Mouse (Mus musculus) limb, embryonic 13.5 days (tissue): Measurements from ENCODE around the gene Kif23. TPM values are rescaled to one million over a fixed set of nuclear protein-coding genes. Genes with fewer than 3 reads are reported as not detected.

Experiments
- ATAC-seq: fragments of 200-750 bp; cut with Nextera tagmentation; 2 replicates; pipeline ENCODE4 v1.8.0; 2017; ENCODE audit warnings: low read depth, moderate number of reproducible peaks, moderate TSS enrichment; ENCODE audit not compliant: low FRiP score
- H3K27ac ChIP-seq: fragments of 300-500 bp; sonication (generic); 2 replicates; pipeline ENCODE4 v1.5.1; 2015; ENCODE audit warnings: inconsistent platforms, mild to moderate bottlenecking, moderate library complexity
- H3K27me3 ChIP-seq: fragments of 300-500 bp; sonication (generic); 2 replicates; pipeline ENCODE4 v1.6.1; 2015; ENCODE audit warnings: mild to moderate bottlenecking, inconsistent platforms
- H3K36me3 ChIP-seq: fragments of 300-500 bp; sonication (generic); 2 replicates; pipeline ENCODE4 v1.6.1; 2015; ENCODE audit warnings: inconsistent platforms, mild to moderate bottlenecking, moderate library complexity
- H3K4me1 ChIP-seq: fragments of 300-500 bp; sonication (generic); 2 replicates; pipeline ENCODE4 v1.6.1; 2015; ENCODE audit warnings: inconsistent platforms
- H3K4me2 ChIP-seq: fragments of 300-500 bp; sonication (generic); replicated peaks from 2 replicates; pipeline ENCODE4 v1.6.1; 2015; ENCODE audit warnings: inconsistent platforms, mild to moderate bottlenecking, moderate library complexity
- H3K4me3 ChIP-seq: fragments of 300-500 bp; sonication (generic); 2 replicates; pipeline ENCODE4 v1.5.1; 2015; ENCODE audit warnings: moderate library complexity, mild to moderate bottlenecking, inconsistent platforms
- H3K9ac ChIP-seq: fragments of 300-500 bp; sonication (generic); 2 replicates; pipeline ENCODE4 v1.6.1; 2015; ENCODE audit warnings: mild to moderate bottlenecking, inconsistent platforms
- H3K9me3 ChIP-seq: fragments of 300-500 bp; sonication (generic); 2 replicates; pipeline ENCODE4 v1.6.1; 2016; ENCODE audit warnings: inconsistent platforms
- WGBS: fragments of 180-500 bp; shearing (Covaris S2); methylation state at CpG from one replicate; pipeline ENCODE4 v1.1.7; 2015; 5-methylcytosine and 5-hydroxymethylcytosine counted together
- polyA plus RNA-seq: library from polyadenylated mRNA; unstranded; fragments of >200 nt; fragmentation: Nextera tagmentation; extraction: Ambion mirVana; gene quantifications from 2 replicates; pipeline ENCODE4 v1.2.1, GENCODE M21; 2015

Gene Kif23
- polyA plus RNA-seq, 1 experiment from 2014 or later, result 112 TPM

DNA sequence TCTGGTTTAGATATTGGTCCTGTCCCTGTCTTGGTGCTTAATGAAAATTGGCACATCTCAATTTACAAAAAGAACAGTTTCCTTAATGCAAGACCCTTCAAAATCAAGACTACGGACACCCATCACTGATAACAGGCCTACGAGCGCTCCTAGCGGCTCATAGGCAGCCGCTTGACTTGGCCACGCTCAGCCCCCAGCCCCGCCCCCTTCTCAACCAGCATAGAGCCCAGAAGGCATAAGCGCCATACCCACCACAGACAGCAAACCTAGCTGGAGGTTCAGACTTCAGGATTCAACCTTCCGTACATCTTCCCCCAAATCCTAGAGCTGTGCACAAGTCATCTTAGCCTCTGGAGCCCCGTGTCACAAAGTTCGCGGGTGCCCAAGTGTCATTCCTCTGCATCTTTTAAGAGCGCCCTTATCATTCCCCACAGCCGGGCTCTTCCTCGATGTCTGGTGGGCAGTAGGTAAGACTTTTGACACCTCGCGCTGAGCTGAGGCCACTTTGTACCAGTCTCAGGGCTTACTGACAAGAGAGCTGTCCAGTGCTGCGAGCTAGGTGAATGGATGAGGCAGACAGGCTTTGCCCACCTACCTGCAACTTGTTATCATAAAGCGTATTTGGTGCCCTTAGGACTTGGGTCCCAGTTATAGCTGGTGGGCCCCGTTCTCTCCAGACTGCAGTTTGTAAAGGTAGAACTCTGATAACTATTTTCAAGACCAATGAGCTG lies 35.9 kb downstream of the Kif23 start:
- 42% methylated on average over 20 of the region's 20 CpGs for WGBS
- Histone ChIP-seq H3K4me2 (no peak overlapping the region), H3K9ac (no peak overlapping the region), H3K4me3 (no peak overlapping the region), H3K27me3 (no peaks in the 10 kb centered on the region), H3K9me3 (no peaks in the 10 kb centered on the region), H3K27ac (no peak overlapping the region), H3K36me3 (peaks cover 27% of the 10 kb centered on the region), H3K4me1 (peaks cover 21% of the 10 kb centered on the region)
- ATAC-seq, result no peak

DNA sequence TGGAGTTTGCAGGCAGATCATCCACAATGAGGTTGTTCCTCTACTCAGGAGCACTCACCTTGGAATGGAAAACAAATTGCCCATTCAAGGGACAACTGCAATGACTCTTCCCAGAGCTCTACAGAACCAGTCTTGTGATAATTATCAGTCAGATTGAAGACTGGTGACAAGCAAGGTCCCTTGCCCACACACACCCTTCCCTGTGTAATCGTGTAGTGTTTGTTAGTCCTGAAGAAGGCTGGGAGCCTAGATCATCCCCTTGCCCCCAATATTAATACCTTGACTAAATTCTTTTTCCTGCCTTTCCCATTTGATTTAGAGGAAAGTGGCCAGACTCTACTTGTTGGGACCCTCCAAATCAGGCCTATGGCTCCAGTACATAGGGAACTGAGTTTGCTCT lies 36.9 kb downstream of the Kif23 start:
- Histone ChIP-seq H3K4me1 (peaks cover 26% of the 10 kb centered on the region), H3K4me3 (no peak overlapping the region), H3K9me3 (no peaks in the 10 kb centered on the region), H3K27me3 (no peaks in the 10 kb centered on the region), H3K36me3 (peaks cover 27% of the 10 kb centered on the region), H3K9ac (no peak overlapping the region), H3K27ac (no peak overlapping the region), H3K4me2 (no peak overlapping the region)
- no peak for ATAC-seq
- 77% methylated on average over 1 of the region's 1 CpGs for WGBS

DNA sequence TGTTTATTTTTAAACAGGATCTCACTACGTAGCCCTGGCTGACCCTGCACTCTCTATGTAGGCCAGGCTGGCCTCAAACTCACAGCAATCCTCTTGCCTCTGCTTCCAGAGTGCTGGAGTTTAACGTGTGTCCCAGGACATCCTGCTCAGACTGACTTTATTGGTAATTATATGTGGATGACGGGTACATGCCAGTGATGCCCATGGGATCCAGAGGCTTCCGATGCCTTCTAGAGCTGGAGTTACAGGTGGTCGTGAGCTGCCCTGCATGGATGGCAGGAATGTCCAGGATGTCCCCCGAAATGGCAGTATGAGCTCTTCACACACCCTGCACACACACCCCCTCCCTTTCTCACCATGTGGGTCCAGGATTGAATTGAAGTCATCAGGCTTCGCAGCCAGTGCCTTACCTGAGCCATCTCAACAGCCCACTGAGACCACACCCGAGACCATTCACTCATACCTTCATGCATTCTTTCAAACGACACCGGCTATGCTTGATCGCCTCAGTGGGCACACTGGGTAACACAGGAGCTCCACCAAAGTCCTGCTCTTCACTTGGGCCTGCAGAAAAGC lies 37.7 kb downstream of the Kif23 start:
- WGBS, result 89% methylated on average over 11 of the region's 11 CpGs
- Histone ChIP-seq H3K9me3 (no peaks in the 10 kb centered on the region), H3K4me2 (no peak overlapping the region), H3K4me1 (peaks cover 33% of the 10 kb centered on the region), H3K27me3 (no peaks in the 10 kb centered on the region), H3K4me3 (no peak overlapping the region), H3K36me3 (peaks cover 27% of the 10 kb centered on the region), H3K27ac (no peak overlapping the region), H3K9ac (no peak overlapping the region)
- no peak for ATAC-seq

DNA sequence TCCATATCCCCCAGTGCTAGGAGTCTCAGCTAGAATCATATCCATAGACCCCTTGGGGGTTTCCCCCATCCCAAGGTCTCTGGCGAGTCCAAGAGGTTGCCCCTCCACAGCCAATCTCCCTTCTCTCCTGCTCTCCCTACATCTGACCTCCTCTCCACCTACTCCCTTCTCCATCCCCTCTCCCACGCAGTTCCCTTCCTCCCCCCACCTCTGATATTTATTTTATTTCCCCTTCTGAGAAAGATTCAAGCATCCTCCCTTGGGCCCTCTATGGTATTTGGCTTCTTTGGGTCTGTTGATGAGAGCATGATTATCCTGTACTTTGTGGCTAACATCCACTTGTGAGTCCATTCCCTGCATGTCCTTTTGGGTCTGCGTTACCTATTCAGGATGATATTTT lies 38.2 kb downstream of the Kif23 start:
- Histone ChIP-seq H3K4me3 (no peak overlapping the region), H3K9ac (no peak overlapping the region), H3K27ac (no peak overlapping the region), H3K4me1 (peaks cover 34% of the 10 kb centered on the region), H3K9me3 (no peaks in the 10 kb centered on the region), H3K36me3 (peaks cover 27% of the 10 kb centered on the region), H3K27me3 (no peaks in the 10 kb centered on the region), H3K4me2 (no peak overlapping the region)
- WGBS, result 83% methylated on average over 3 of the region's 3 CpGs
- ATAC-seq, result no peak

DNA sequence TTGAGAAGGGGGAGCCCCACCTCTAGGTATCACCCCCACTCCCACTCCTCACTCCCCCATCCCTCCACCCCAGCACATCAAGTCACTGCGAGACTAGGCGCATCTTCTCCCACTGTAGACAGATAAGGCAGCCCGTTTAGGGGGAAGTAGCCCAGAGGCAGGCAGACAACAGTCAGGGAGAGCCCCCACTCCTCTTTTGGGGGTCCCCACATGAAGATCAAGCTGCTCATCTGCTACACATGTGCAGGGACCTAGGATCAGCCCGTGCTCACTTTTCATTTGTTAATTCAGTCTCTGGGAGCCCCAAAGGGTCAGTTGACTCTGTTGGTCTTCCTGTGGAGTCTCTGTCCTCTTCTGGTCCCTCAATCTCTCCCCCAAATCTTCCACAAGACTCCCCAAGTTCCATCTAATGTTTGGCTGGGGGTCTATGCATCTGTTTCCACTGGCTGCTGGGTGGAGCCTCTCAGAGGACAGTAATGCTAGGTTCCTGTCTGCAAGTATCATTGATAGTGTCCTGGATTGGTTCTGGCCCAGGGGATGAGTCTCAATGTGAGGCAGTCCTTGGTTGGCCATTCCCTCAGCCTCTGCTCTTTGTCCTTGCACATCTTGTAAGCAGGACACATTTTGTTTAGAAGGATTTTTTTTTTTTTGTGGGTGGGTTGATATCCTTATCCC lies 38.8 kb downstream of the Kif23 start:
- WGBS, result 93% methylated on average over 4 of the region's 4 CpGs
- Histone ChIP-seq H3K9me3 (no peaks in the 10 kb centered on the region), H3K4me1 (peaks cover 28% of the 10 kb centered on the region), H3K9ac (no peak overlapping the region; the same call in 1 of the 2 replicates), H3K36me3 (peaks cover 21% of the 10 kb centered on the region), H3K27ac (no peak overlapping the region), H3K4me3 (no peak overlapping the region), H3K27me3 (no peaks in the 10 kb centered on the region), H3K4me2 (no peak overlapping the region)
- ATAC-seq, result no peak

DNA sequence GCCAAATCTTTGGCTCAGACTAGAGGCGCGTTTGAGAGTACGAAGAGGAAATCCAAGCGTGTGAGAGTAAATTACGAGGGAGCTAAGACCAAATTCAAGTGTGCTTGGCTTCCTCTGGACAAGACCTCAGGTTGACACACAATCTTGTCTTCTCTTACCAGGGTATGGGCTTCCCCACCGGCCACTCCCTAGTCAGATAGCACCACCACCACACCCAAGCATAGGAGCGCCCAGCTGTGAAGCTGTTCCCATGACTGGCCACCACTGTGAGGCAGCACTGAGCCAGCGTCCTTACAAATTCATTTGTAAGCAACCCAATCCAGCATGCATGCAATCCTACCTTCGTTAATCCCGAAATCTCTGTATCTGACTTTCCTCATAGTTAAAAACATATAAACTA lies 39.7 kb downstream of the Kif23 start:
- H3K9ac ChIP-seq, result no peak overlapping the region
- 66% methylated on average over 10 of the region's 10 CpGs for WGBS
- H3K9me3 ChIP-seq, result no peaks in the 10 kb centered on the region
- ATAC-seq, result no peak
- peaks cover 21% of the 10 kb centered on the region; the same call in 1 of the 2 replicates for H3K4me1 ChIP-seq
- H3K27ac ChIP-seq, result no peak overlapping the region
- H3K36me3 ChIP-seq, result peaks cover 13% of the 10 kb centered on the region
- H3K27me3 ChIP-seq, result 0 out of 2 replicates have a peak, but pooled peaks cover 4% of the 10 kb centered on the region
- H3K4me3 ChIP-seq, result no peak overlapping the region
- no peak overlapping the region for H3K4me2 ChIP-seq

DNA sequence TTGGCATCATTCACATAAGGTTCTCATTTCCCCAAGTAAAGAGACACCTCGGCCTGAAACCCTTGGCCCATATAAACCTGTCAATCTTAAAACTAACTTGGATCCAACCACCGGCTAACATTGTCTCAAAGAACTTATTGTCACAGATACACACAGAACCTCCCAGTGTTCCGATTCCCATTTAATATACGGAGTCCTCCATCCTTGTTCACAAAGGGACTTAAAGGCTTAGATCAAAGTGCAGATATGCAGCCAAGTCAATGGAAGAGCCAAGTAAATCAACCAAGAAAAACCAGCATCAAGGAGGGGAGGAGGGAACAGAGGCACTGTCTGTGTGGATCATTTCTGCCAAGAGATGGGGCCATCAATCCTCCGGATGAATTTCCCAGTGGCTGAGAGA lies 41.0 kb downstream of the Kif23 start:
- H3K4me1 ChIP-seq, result peaks cover 26% of the 10 kb centered on the region; the same call in 1 of the 2 replicates
- no peak for ATAC-seq
- 47% methylated on average over 5 of the region's 5 CpGs for WGBS
- no peak overlapping the region for H3K9ac ChIP-seq
- H3K27ac ChIP-seq, result no peak overlapping the region
- H3K27me3 ChIP-seq, result peaks cover 9% of the 10 kb centered on the region; the same call in 1 of the 2 replicates
- H3K36me3 ChIP-seq, result no peaks in the 10 kb centered on the region; the same call in 1 of the 2 replicates
- H3K4me3 ChIP-seq, result no peak overlapping the region
- no peak overlapping the region for H3K4me2 ChIP-seq
- no peaks in the 10 kb centered on the region for H3K9me3 ChIP-seq

DNA sequence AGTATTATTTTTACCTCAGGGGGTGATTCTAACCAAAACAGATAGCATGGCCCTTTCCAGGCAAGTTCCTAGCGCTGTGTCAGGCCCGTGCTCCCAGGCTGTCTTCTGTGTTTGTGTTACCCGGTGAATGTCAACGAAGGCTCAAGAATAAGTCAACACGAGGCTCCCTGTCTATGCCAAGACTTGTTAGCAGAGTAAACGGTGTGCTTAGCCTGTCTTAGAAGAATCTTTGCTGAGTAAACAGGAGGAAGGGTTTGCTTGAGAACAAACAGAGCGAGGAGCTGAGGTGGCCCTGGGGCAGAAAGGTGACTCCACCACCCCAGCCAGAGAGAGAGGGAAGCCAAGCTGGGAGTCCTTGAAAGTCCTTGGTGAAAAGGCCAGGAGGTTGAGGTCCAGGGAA lies 42.4 kb downstream of the Kif23 start:
- no peaks in the 10 kb centered on the region for H3K9me3 ChIP-seq
- no peak overlapping the region; the same call in 1 of the 2 replicates for H3K9ac ChIP-seq
- no peak for ATAC-seq
- peaks cover 31% of the 10 kb centered on the region for H3K4me1 ChIP-seq
- whole genome bisulfite sequencing, result 58% methylated on average over 7 of the region's 7 CpGs
- H3K27me3 ChIP-seq, result peaks cover 18% of the 10 kb centered on the region
- H3K4me2 ChIP-seq, result no peak overlapping the region
- peak overlapping the region; percentile 48; the same call in 1 of the 2 replicates for H3K27ac ChIP-seq
- H3K36me3 ChIP-seq, result no peaks in the 10 kb centered on the region
- H3K4me3 ChIP-seq, result no peak overlapping the region

DNA sequence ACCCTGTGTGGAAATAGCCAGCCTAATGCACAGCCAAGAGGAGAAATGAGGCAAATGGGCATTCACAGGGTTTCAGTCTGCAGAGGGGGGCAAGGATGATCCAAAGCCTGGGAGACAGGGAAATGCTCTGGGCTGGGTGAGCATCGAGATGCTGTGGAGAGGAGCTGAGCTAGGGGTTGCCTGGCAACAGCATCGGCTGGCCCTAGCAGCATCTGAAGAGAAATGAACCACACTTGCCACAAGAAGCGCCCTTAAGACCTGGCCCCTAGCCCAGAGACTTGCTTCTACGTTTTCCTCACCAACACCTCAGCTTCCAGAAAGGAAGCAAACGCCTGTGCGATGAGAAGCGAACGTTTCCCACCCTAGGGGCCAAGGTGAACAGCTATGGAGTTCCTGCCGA lies 44.1 kb downstream of the Kif23 start:
- Histone ChIP-seq H3K4me3 (no peak overlapping the region), H3K9me3 (no peaks in the 10 kb centered on the region), H3K27ac (no peak overlapping the region), H3K27me3 (peaks cover 28% of the 10 kb centered on the region), H3K4me1 (peaks cover 35% of the 10 kb centered on the region), H3K36me3 (no peaks in the 10 kb centered on the region), H3K4me2 (no peak overlapping the region), H3K9ac (0 out of 2 replicates have a peak overlapping the region, but pooled peaks have one; percentile 9)
- no peak for ATAC-seq
- 54% methylated on average over 9 of the region's 9 CpGs for WGBS

DNA sequence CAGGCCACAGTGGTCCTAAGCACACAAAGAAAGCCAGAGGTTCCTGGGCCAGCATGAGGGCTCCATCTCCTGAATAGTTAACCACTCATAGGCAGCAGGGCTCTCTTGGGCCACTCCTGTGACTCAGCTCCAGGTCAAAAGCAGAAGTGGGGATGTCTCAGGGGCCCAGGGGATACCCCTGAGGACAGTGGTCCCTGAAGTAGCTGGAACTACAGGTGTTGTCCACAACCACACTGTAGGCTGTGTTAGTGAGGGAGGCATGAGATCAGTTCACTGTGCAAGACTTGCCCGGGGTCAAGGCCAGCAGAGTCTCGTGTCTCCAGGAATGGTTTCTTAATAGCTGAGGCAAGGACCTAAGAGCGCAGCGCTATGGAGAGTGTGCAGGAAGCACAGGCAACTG lies 45.0 kb downstream of the Kif23 start:
- no peak overlapping the region for H3K27ac ChIP-seq
- no peak overlapping the region for H3K9ac ChIP-seq
- H3K27me3 ChIP-seq, result peaks cover 33% of the 10 kb centered on the region
- ATAC-seq, result no peak
- WGBS, result 76% methylated on average over 4 of the region's 4 CpGs
- H3K9me3 ChIP-seq, result no peaks in the 10 kb centered on the region
- no peak overlapping the region for H3K4me3 ChIP-seq
- peaks cover 35% of the 10 kb centered on the region for H3K4me1 ChIP-seq
- no peak overlapping the region for H3K4me2 ChIP-seq
- H3K36me3 ChIP-seq, result no peaks in the 10 kb centered on the region

DNA sequence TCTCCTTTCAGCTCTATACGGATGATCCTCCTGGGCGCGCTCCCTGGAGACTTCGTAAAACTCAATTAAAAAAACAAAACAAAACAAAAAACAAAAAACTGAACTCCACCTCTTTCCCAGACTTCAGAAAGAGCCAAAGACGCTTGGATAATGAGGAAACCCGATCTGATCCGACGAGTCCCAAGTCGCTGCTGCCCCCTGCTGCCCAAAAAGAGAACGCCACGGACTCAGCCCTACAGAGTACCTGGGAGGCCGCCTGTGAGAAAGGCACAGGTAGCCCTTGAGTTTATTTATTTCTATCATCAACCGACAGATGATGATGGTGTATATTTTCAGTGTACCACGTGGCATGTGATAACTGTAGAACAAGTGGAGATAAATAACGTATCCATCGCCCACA lies 46.8 kb downstream of the Kif23 start:
- Histone ChIP-seq H3K27me3 (peaks cover 33% of the 10 kb centered on the region), H3K4me3 (peak overlapping the region; percentile 22), H3K36me3 (no peaks in the 10 kb centered on the region), H3K9ac (peak overlapping the region; percentile 35; the same call in 1 of the 2 replicates), H3K9me3 (no peaks in the 10 kb centered on the region), H3K27ac (no peak overlapping the region), H3K4me1 (peaks cover 36% of the 10 kb centered on the region), H3K4me2 (peak overlapping the region; percentile 57)
- 5% methylated on average over 16 of the region's 16 CpGs for WGBS
- no peak for ATAC-seq

DNA sequence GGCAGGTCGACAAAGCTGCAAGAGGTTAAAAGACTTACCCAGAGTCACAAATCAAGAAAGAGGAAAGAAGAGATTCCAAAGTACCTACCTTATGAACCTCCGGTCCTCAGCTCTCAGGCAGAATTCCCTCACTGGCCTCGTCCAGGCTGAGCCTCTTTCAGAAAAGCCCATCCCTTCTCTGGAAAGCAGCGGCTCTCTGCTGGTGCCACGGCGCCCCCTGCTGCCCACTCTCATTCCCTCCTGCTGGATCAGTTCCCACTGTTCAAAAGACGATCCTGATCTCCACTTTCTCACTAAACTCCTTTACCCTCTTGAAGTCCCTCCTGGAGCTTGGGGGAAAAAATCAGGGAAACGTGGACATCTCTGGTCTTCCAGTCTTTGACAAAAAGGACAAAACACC lies 48.2 kb downstream of the Kif23 start:
- H3K36me3 ChIP-seq, result no peaks in the 10 kb centered on the region
- H3K9me3 ChIP-seq, result no peaks in the 10 kb centered on the region
- no peak for ATAC-seq
- H3K4me3 ChIP-seq, result no peak overlapping the region
- H3K4me2 ChIP-seq, result no peak overlapping the region
- peaks cover 33% of the 10 kb centered on the region for H3K27me3 ChIP-seq
- H3K4me1 ChIP-seq, result peaks cover 26% of the 10 kb centered on the region
- no peak overlapping the region for H3K9ac ChIP-seq
- no peak overlapping the region for H3K27ac ChIP-seq
- 1% methylated on average over 7 of the region's 8 CpGs for WGBS
